Mouse (Mus musculus) adrenal gland, adult 2 months (tissue): Measurements from ENCODE around the gene Hist2h2bb. TPM values are rescaled to one million over a fixed set of nuclear protein-coding genes. Genes with fewer than 3 reads are reported as not detected.

ENCODE experiments used
- DNase-seq: peaks from one replicate; pipeline ENCODE4 v3.0.0; 2021
- microRNA-seq, 2 experiments: library from miRNA; unstranded; fragments of <30 nt; microRNA quantifications; one replicate each; pipeline ENCODE4 v1.2.0; 2021
- polyA plus RNA-seq: library from polyadenylated mRNA; depleted of rRNA; stranded (reverse); fragments of >200 nt; gene quantifications from 2 replicates; pipeline ENCODE4 v1.2.3, GENCODE M21; 2012; rRNA removed
- total RNA-seq, 2 experiments: library from RNA; stranded (reverse); gene quantifications; 2 replicates each; pipeline ENCODE4 v1.2.3; 2021

Hist2h2bb gene
- total and polyA plus RNA-seq, 3 experiments = 61.7 to 85.5 TPM; not detected in 1

GRCm38 (mm10) chr3:96300706-96301529 lies 31.4 kb downstream of the Hist2h2bb start:
- peak; percentile 27 for DNase-seq

GRCm38 (mm10) chr3:96302076-96302475 lies 32.5 kb downstream of the Hist2h2bb start:
- DNase-seq = no peak

GRCm38 (mm10) chr3:96306506-96306905 lies 37.0 kb downstream of the Hist2h2bb start:
- no peak for DNase-seq

GRCm38 (mm10) chr3:96309441-96309840 lies 39.9 kb downstream of the Hist2h2bb start:
- no peak for DNase-seq

- DNase-seq = no peak
Measured at GRCm38 (mm10) chr3:96312341-96313098, 43.0 kb downstream of the Hist2h2bb start.

Small RNA genes within 50 kb of the gene (microRNA-seq; reads per million reads assigned to microRNA genes)
- gene Gm44492 (0 reads per million in 2 experiments), gene Gm47311 (0 reads per million in 2 experiments), gene Gm47313 (0 reads per million in 2 experiments)

Other genes starting within 250 kb of the Hist2h2bb start
- 10 to 100 TPM; 38.3 to 39.4 TPM for gene Vps45, start 211.3 kb upstream of the Hist2h2bb start, total RNA-seq
- gene Vps45, start 211.3 kb upstream of the Hist2h2bb start, polyA plus RNA-seq = 2.6 and 3.0 TPM in 2 replicates
- gene Otud7b, start 165.2 kb upstream of the Hist2h2bb start, total RNA-seq = 10 to 100 TPM; 25.0 to 38.2 TPM
- 16.3 and 19.7 TPM in 2 replicates for gene Otud7b, start 165.2 kb upstream of the Hist2h2bb start, polyA plus RNA-seq
- 10 to 100 TPM; 27.4 to 34.6 TPM for gene Mtmr11, start 107.7 kb upstream of the Hist2h2bb start, total RNA-seq
- gene Mtmr11, start 107.7 kb upstream of the Hist2h2bb start, polyA plus RNA-seq = 15.0 and 20.5 TPM in 2 replicates
- 10 to 100 TPM; 49.4 to 55.2 TPM for gene Sf3b4, start 97.4 kb upstream of the Hist2h2bb start, total RNA-seq
- 169 and 183 TPM in 2 replicates for gene Sf3b4, start 97.4 kb upstream of the Hist2h2bb start, polyA plus RNA-seq
- gene Sv2a, start 88.6 kb upstream of the Hist2h2bb start, total RNA-seq = 10 to 100 TPM in 1 of 2 experiments, 1 to 10 TPM in 1; 5.7 to 14.1 TPM
- gene Sv2a, start 88.6 kb upstream of the Hist2h2bb start, polyA plus RNA-seq = 3.3 and 3.6 TPM in 2 replicates
- 10 to 100 TPM; 29.6 to 38.9 TPM for gene Bola1, start 50.0 kb upstream of the Hist2h2bb start, total RNA-seq
- gene Bola1, start 50.0 kb upstream of the Hist2h2bb start, polyA plus RNA-seq = 95.5 and 96.5 TPM in 2 replicates
- 1 to 10 TPM; 3.1 to 8.3 TPM for gene Hist2h2ab, start 49.9 kb upstream of the Hist2h2bb start, total RNA-seq
- gene Hist2h2ab, start 49.9 kb upstream of the Hist2h2bb start, polyA plus RNA-seq = 0.93 and 4.7 TPM in 2 replicates
- 10 to 100 TPM; 41.3 to 58.9 TPM for gene Hist2h2ac, start 48.9 kb upstream of the Hist2h2bb start, total RNA-seq
- 5.1 TPM in 2 replicates for gene Hist2h2ac, start 48.9 kb upstream of the Hist2h2bb start, polyA plus RNA-seq
- gene Hist2h2be, start 48.6 kb upstream of the Hist2h2bb start, total RNA-seq = 10 to 100 TPM; 15.6 to 23.5 TPM
- gene Hist2h2be, start 48.6 kb upstream of the Hist2h2bb start, polyA plus RNA-seq = 6.1 and 6.4 TPM in 2 replicates
- 10 to 100 TPM; 21.8 to 28.5 TPM for gene Hist2h3c2, start 30.6 kb upstream of the Hist2h2bb start, total RNA-seq
- gene Hist2h3c2, start 30.6 kb upstream of the Hist2h2bb start, polyA plus RNA-seq = 59.6 and 80.3 TPM in 2 replicates
- gene Hist2h2aa2, start 29.5 kb upstream of the Hist2h2bb start, total RNA-seq = 100 to 1,000 TPM; 493 to 563 TPM
- 686 and 751 TPM in 2 replicates for gene Hist2h2aa2, start 29.5 kb upstream of the Hist2h2bb start, polyA plus RNA-seq
- 10 to 100 TPM in 1 of 2 experiments, not detected in 1; 21.4 TPM for gene Hist2h2aa1, start 24.3 kb upstream of the Hist2h2bb start, total RNA-seq
- 503 and 643 TPM in 2 replicates for gene Hist2h2aa1, start 24.3 kb upstream of the Hist2h2bb start, polyA plus RNA-seq
- gene Hist2h3c1, start 23.1 kb upstream of the Hist2h2bb start, total RNA-seq = 1 to 10 TPM in 1 of 2 experiments, not detected in 1; 2.0 TPM
- not detected in 2 replicates for gene Hist2h3c1, start 23.1 kb upstream of the Hist2h2bb start, polyA plus RNA-seq
- gene Hist2h4, start 6.4 kb upstream of the Hist2h2bb start, total RNA-seq = 10 to 100 TPM; 15.2 to 26.7 TPM
- 2.7 and 2.8 TPM in 2 replicates for gene Hist2h4, start 6.4 kb upstream of the Hist2h2bb start, polyA plus RNA-seq
- gene Hist2h3b, start 1.1 kb upstream of the Hist2h2bb start, total RNA-seq = 10 to 100 TPM; 50.8 to 65.4 TPM
- gene Hist2h3b, start 1.1 kb upstream of the Hist2h2bb start, polyA plus RNA-seq = 30.9 and 38.0 TPM in 2 replicates
- gene Fcgr1, start 24.2 kb downstream of the Hist2h2bb start, total RNA-seq = 1 to 10 TPM; 1.9 to 2.1 TPM
- gene Fcgr1, start 24.2 kb downstream of the Hist2h2bb start, polyA plus RNA-seq = 2.2 and 2.3 TPM in 2 replicates
- not detected for gene BC107364, start 182.6 kb downstream of the Hist2h2bb start, total RNA-seq
- not detected in 2 replicates for gene BC107364, start 182.6 kb downstream of the Hist2h2bb start, polyA plus RNA-seq